Mouse (Mus musculus): ENCODE measurements around the gene Mgat4e.

GRCm38 (mm10) chr1:134552396-134552795 lies 2.9 kb upstream of the Mgat4e start:
- TF ChIP-seq POLR2A (IDR thresholded peaks at IDR 0.05; ENCODE audit: insufficient read depth, low read depth, low read length) = no peak
- TF ChIP-seq CTCF (IDR thresholded peaks at IDR 0.05) = no peak

Data from heart, adult 2 months (tissue).